Mouse (Mus musculus): Measurements from ENCODE around the gene Nxph4.

- TF ChIP-seq CTCF (IDR thresholded peaks at IDR 0.05; ENCODE audit: low read depth, low read length) (peak; percentile 6; the same call in 1 of the 2 replicates), TAL1 (conservative IDR thresholded peaks at IDR 0.05; ENCODE audit: low read depth, low read length) (no peak)
Observed at GRCm38 (mm10) chr10:127546505-127546904, 12.1 kb upstream of the Nxph4 start.

Measured in G1E (cell line).